Mouse (Mus musculus) forebrain, embryonic 14.5 days (tissue): ENCODE measurements around the gene Gucy2g. TPM values are rescaled to one million over a fixed set of nuclear protein-coding genes. Genes with fewer than 3 reads are reported as not detected.
"Not testable (repeated sequence)": the region's sequence is repeated elsewhere in the genome, so short reads cannot be mapped to it uniquely, and the experiment has no call there.

Experiments used
- ATAC-seq: fragments of 200-750 bp; cut with Nextera tagmentation; 2 replicates; pipeline ENCODE4 v1.8.0; 2017; ENCODE audit warnings: mild to moderate bottlenecking, moderate library complexity
- DNase-seq: peaks from one replicate; pipeline ENCODE4 v3.0.0-alpha.2; 2015; ENCODE audit warnings: low spot score
- H3K27ac ChIP-seq: fragments of 300-500 bp; sonication (generic); 2 replicates; pipeline ENCODE4 v1.5.1; 2014; ENCODE audit warnings: low read depth, mild to moderate bottlenecking, control low read depth, low read length, moderate library complexity
- H3K27me3 ChIP-seq: fragments of 300-500 bp; sonication (generic); replicated peaks from 2 replicates; pipeline ENCODE4 v1.6.1; 2014; ENCODE audit warnings: low read length, control low read depth, mixed read lengths; ENCODE audit not compliant: control insufficient read depth, insufficient read depth
- H3K36me3 ChIP-seq: fragments of 300-500 bp; sonication (generic); 2 replicates; pipeline ENCODE4 v1.6.1; 2014; ENCODE audit warnings: low read length, control low read depth; ENCODE audit not compliant: control insufficient read depth, insufficient read depth
- H3K4me1 ChIP-seq: fragments of 300-500 bp; sonication (generic); 2 replicates; pipeline ENCODE4 v1.6.1; 2014; ENCODE audit warnings: antibody characterized with exemption, low read length, control low read depth; ENCODE audit not compliant: control insufficient read depth, insufficient read depth
- H3K4me2 ChIP-seq: fragments of 300-500 bp; sonication (generic); 2 replicates; pipeline ENCODE4 v1.6.1; 2014; ENCODE audit warnings: mild to moderate bottlenecking, control low read depth, low read length
- H3K4me3 ChIP-seq: fragments of 300-500 bp; sonication (generic); 2 replicates; pipeline ENCODE4 v1.5.1; 2014; ENCODE audit warnings: low read depth, low read length, control low read depth
- H3K9ac ChIP-seq: fragments of 300-500 bp; sonication (generic); 2 replicates; pipeline ENCODE4 v1.6.1; 2014; ENCODE audit warnings: mild to moderate bottlenecking, low read length, control low read depth, moderate library complexity
- H3K9me3 ChIP-seq: fragments of 300-500 bp; sonication (generic); replicated peaks from 2 replicates; pipeline ENCODE4 v1.6.1; 2016; ENCODE audit warnings: low read length, control low read depth, mixed read lengths; ENCODE audit not compliant: control insufficient read depth
- WGBS: fragments of 180-500 bp; shearing (Covaris S2); extraction: QIAGEN DNeasy Blood & Tissue Kit; methylation state at CpG from one replicate; pipeline ENCODE4 v1.1.7; 2014; 5-methylcytosine and 5-hydroxymethylcytosine counted together
- polyA plus RNA-seq: library from polyadenylated mRNA; unstranded; fragments of >200 nt; fragmentation: Nextera tagmentation; extraction: Ambion mirVana; gene quantifications from 2 replicates; pipeline ENCODE4 v1.2.1, GENCODE M21; 2014

Gucy2g gene
- polyA plus RNA-seq, 1 experiment from 2014 or later, result 0.04 TPM

GRCm38 (mm10) chr19:55190065-55190464, 51.0 kb downstream of the Gucy2g start:
- 85% methylated on average over 5 of the region's 5 CpGs for WGBS
- Histone ChIP-seq H3K4me3 (no peak overlapping the region), H3K4me2 (no peak overlapping the region)

GRCm38 (mm10) chr19:55185651-55186050, 55.4 kb downstream of the Gucy2g start:
- Histone ChIP-seq H3K36me3 (no peaks in the 10 kb centered on the region), H3K9me3 (no peaks in the 10 kb centered on the region), H3K27me3 (no peaks in the 10 kb centered on the region), H3K4me2 (no peak overlapping the region), H3K27ac (no peak overlapping the region), H3K4me3 (no peak overlapping the region), H3K4me1 (peaks cover 7% of the 10 kb centered on the region), H3K9ac (no peak overlapping the region)
- WGBS, result 13% methylated on average over 3 of the region's 3 CpGs
- ATAC-seq (peak; percentile 83), DNase-seq (peak; percentile 45)

More at GRCm38 (mm10) chr19:55190065-55190464, 51.0 kb downstream of the Gucy2g start:
- Histone ChIP-seq H3K36me3 (no peaks in the 10 kb centered on the region), H3K9me3 (no peaks in the 10 kb centered on the region), H3K4me1 (peaks cover 3% of the 10 kb centered on the region), H3K9ac (no peak overlapping the region), H3K27ac (no peak overlapping the region), H3K27me3 (no peaks in the 10 kb centered on the region)
- DNase-seq, result no peak
- no peak for ATAC-seq

- Histone ChIP-seq H3K4me2 (no peak overlapping the region), H3K9me3 (no peaks in the 10 kb centered on the region), H3K4me3 (no peak overlapping the region), H3K27me3 (no peaks in the 10 kb centered on the region), H3K27ac (no peak overlapping the region), H3K9ac (no peak overlapping the region), H3K36me3 (no peaks in the 10 kb centered on the region), H3K4me1 (peaks cover 7% of the 10 kb centered on the region)
- ATAC-seq (0 out of 2 replicates have a peak, but pooled peaks have one; percentile 61), DNase-seq (no peak)
- 38% methylated on average over 7 of the region's 7 CpGs for WGBS
These were observed 56.0 kb downstream of the Gucy2g start for GRCm38 (mm10) chr19:55185074-55185473.

- H3K4me3 ChIP-seq, result no peak overlapping the region
- H3K4me2 ChIP-seq, result no peak overlapping the region
- peaks cover 7% of the 10 kb centered on the region for H3K4me1 ChIP-seq
- no peaks in the 10 kb centered on the region for H3K27me3 ChIP-seq
- no peaks in the 10 kb centered on the region for H3K9me3 ChIP-seq
- ATAC-seq, result no peak
- no peak overlapping the region for H3K9ac ChIP-seq
- peak; percentile 31 for DNase-seq
- 60% methylated on average over 7 of the region's 7 CpGs for WGBS
- H3K36me3 ChIP-seq, result no peaks in the 10 kb centered on the region
- H3K27ac ChIP-seq, result no peak overlapping the region
These were observed 56.6 kb downstream of the Gucy2g start for GRCm38 (mm10) chr19:55184442-55184841.

GRCm38 (mm10) chr19:55180433-55180832, 60.6 kb downstream of the Gucy2g start, which contains the start of gene Tectb:
TSS of gene Tectb (plus strand) at chr19:55180733.
- no peak within 1 kb of the TSS for H3K27ac ChIP-seq
- H3K9me3 ChIP-seq, result no peaks in the 10 kb centered on the region
- H3K4me3 ChIP-seq, result no peak within 1 kb of the TSS
- H3K4me2 ChIP-seq, result no peak within 1 kb of the TSS
- no peaks in the 10 kb centered on the region for H3K36me3 ChIP-seq
- DNase-seq (no peak), ATAC-seq (no peak)
- WGBS, result 86% methylated on average over 5 of the region's 5 CpGs
- H3K9ac ChIP-seq, result no peak within 1 kb of the TSS
- H3K27me3 ChIP-seq, result no peaks in the 10 kb centered on the region
- peaks cover 7% of the 10 kb centered on the region for H3K4me1 ChIP-seq

GRCm38 (mm10) chr19:55177143-55177542, 63.9 kb downstream of the Gucy2g start:
- WGBS, result 91% methylated on average over 3 of the region's 3 CpGs
- Histone ChIP-seq H3K27ac (no peak overlapping the region), H3K27me3 (no peaks in the 10 kb centered on the region), H3K4me2 (no peak overlapping the region), H3K9ac (no peak overlapping the region), H3K4me1 (no peaks in the 10 kb centered on the region), H3K9me3 (no peaks in the 10 kb centered on the region), H3K4me3 (no peak overlapping the region), H3K36me3 (no peaks in the 10 kb centered on the region)
- DNase-seq, result no peak
- ATAC-seq, result no peak

GRCm38 (mm10) chr19:55171585-55171984, 69.5 kb downstream of the Gucy2g start:
- no peak for ATAC-seq
- Histone ChIP-seq H3K4me1 (no peaks in the 10 kb centered on the region), H3K9me3 (peaks cover 6% of the 10 kb centered on the region; the same call in 1 of the 2 replicates), H3K27ac (no peak overlapping the region), H3K4me2 (no peak overlapping the region), H3K27me3 (no peaks in the 10 kb centered on the region), H3K9ac (no peak overlapping the region), H3K4me3 (no peak overlapping the region), H3K36me3 (no peaks in the 10 kb centered on the region)
- no peak for DNase-seq
- WGBS, result 81% methylated on average over 1 of the region's 1 CpGs

- H3K27me3 ChIP-seq, result no peaks in the 10 kb centered on the region
- H3K27ac ChIP-seq, result no peak overlapping the region
- peaks cover 6% of the 10 kb centered on the region; the same call in 1 of the 2 replicates for H3K9me3 ChIP-seq
- no peak overlapping the region for H3K4me3 ChIP-seq
- DNase-seq, result no peak
- H3K9ac ChIP-seq, result no peak overlapping the region
- no peak overlapping the region for H3K4me2 ChIP-seq
- H3K36me3 ChIP-seq, result no peaks in the 10 kb centered on the region
- ATAC-seq, result no peak
- H3K4me1 ChIP-seq, result no peaks in the 10 kb centered on the region
These were observed 70.6 kb downstream of the Gucy2g start for GRCm38 (mm10) chr19:55170399-55170798.

- not testable (repeated sequence) for H3K4me3 ChIP-seq, ATAC-seq
- 92% methylated on average over 8 of the region's 8 CpGs for WGBS
These were observed 71.8 kb downstream of the Gucy2g start for GRCm38 (mm10) chr19:55169236-55169729.

More at GRCm38 (mm10) chr19:55169236-55169729, 71.8 kb downstream of the Gucy2g start:
- not testable (repeated sequence) for H3K9me3 ChIP-seq, DNase-seq, H3K9ac ChIP-seq, H3K27me3 ChIP-seq, H3K27ac ChIP-seq, H3K4me2 ChIP-seq, H3K4me1 ChIP-seq, H3K36me3 ChIP-seq
